Mouse (Mus musculus) c-Kit-positive CD71-positive TER-119-negative erythroid progenitor cells, embryonic 14.5 days (primary cell): ENCODE measurements around the gene Fosl1.

Experiments used
- DNase-seq: peaks from one replicate; pipeline ENCODE4 v3.0.0-alpha.2; 2013; ENCODE audit warnings: low read depth

The Fosl1 gene

GRCm38 (mm10) chr19:5456922-5457745 lies 9.8 kb downstream of the Fosl1 start:
- peak; percentile 87 for DNase-seq

- DNase-seq: no peak
Measured at GRCm38 (mm10) chr19:5457746-5458442, 10.5 kb downstream of the Fosl1 start, which contains the start of gene Ccdc85b. Gene Ccdc85b, minus strand, starts transcription at chr19:5457894.

GRCm38 (mm10) chr19:5459019-5459418 lies 11.7 kb downstream of the Fosl1 start:
- DNase-seq: no peak

- DNase-seq: no peak
Measured at GRCm38 (mm10) chr19:5459896-5460295, 12.5 kb downstream of the Fosl1 start.

GRCm38 (mm10) chr19:5460465-5460911 lies 13.1 kb downstream of the Fosl1 start, which contains the start of gene Fibp:
Gene Fibp, plus strand, starts transcription at chr19:5460615.
- peak; percentile 77 for DNase-seq

GRCm38 (mm10) chr19:5461411-5461810 lies 14.1 kb downstream of the Fosl1 start:
- DNase-seq: no peak

DNA sequence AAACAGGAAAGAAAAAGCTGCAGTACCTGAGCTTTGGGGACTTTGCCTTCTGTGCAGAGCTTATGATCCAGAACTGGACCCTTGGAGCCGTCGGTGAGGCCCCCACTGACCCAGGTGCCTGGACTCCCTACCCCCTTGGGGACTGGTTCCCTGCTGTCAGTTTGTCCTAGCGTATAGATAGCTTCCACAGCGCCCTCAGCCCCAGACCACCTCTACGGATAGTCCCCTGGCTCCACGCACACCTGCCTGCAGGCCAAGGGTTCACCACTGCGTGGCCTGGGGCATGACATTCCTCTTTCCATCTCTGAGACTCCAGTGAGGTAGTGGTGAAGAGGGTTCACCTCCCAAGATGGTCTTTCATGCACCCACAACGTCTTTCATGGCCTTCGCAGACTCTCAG lies 15.9 kb downstream of the Fosl1 start:
- no peak for DNase-seq

DNA sequence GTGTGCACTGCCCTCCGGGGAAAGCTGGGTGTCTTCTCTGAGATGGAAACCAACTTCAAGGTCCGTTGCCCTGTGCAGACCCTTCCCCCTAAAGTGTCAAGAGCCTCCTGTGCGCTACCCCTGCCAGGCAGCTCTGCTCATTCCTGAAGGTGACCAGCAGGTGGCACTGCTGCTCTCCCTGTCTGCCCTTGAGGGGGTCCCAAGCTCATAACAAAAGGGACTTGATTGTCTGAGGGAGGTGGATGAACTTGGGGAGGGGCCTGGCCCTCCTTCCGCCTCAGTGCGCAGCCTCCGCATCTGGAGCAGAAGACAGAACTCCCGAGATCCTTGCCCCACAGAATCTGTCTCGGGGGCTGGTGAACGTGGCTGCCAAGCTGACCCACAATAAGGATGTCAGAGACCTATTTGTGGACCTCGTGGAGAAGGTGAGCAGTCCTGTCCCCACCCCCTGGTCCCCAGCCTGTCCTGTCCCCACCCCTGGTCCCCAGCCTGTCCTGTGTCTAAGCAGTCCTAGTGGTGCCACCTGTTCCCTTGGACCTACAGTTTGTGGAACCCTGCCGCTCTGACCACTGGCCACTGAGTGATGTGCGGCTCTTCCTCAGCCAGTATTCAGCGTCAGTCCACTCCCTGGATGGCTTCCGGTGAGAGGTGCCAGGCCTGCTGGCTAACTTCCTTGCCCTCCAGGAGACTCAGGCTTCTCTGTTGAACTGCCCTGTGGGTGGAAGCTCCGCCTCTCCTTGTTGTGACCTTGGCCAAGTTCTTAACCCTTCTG lies 16.6 kb downstream of the Fosl1 start:
- DNase-seq: no peak

GRCm38 (mm10) chr19:5465037-5465436 lies 17.7 kb downstream of the Fosl1 start:
- no peak for DNase-seq

- no peak for DNase-seq
Measured at GRCm38 (mm10) chr19:5466916-5467500, 19.7 kb downstream of the Fosl1 start.

DNA sequence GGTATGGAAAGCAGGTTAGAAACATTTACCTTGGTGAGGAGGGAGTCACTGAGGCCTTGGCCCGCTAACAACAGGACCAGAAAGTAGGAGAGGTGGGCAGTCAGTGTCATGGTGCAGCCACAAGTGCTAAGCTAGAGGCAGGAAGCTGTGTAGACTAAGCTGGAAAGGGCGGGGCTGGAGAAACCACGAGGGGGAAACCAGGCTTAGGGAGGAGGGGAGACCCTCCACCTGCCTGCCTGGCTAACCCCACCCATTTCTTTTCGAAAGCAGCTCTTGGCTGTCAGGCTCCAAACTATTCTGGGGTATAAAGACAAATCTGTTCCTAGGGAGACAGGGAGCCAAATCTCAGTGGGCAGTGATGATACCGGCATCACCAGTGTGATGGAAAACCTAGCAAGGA lies 21.0 kb downstream of the Fosl1 start, which contains the start of gene Ctsw:
Ctsw (minus strand) TSS at position 134 of the 400 bp plus-strand sequence.
- no peak for DNase-seq

- DNase-seq: no peak
Measured at GRCm38 (mm10) chr19:5471846-5472245, 24.5 kb downstream of the Fosl1 start.

GRCm38 (mm10) chr19:5472857-5473256 lies 25.5 kb downstream of the Fosl1 start:
- DNase-seq: no peak

- peak; percentile 54 for DNase-seq
Measured at GRCm38 (mm10) chr19:5473720-5474119, 26.4 kb downstream of the Fosl1 start, which contains the start of gene Efemp2. Gene Efemp2, plus strand, starts transcription at chr19:5473954.

- DNase-seq: no peak
Measured at GRCm38 (mm10) chr19:5474281-5475068, 27.1 kb downstream of the Fosl1 start.

- no peak for DNase-seq
Measured at GRCm38 (mm10) chr19:5475069-5475714, 27.8 kb downstream of the Fosl1 start.

- no peak for DNase-seq
Measured at GRCm38 (mm10) chr19:5477004-5477667, 29.8 kb downstream of the Fosl1 start.

DNA sequence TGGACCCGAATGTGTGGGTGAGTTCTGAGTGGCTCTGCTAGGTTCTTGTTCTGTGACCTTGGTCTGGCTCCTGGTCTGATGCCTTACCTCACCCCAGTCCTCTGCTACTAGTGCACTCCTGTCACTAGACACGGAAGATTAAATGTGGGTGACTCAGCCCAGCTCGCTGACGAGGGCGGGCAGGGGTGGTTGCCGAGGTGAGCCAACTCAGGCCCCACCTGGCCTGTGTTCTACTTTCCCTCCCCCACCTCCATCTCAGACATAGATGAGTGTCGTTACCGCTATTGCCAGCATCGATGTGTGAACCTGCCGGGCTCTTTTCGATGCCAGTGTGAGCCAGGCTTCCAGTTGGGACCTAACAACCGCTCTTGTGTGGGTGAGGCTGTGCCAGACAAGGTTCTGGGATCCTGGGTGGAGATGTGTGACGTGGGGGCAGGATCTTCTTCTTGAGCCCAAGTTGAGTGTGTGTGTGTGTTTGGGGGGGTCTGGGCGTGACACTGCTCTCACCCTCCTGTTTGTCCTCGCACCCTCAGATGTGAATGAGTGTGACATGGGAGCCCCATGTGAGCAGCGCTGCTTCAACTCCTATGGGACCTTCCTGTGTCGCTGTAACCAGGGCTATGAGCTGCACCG lies 30.4 kb downstream of the Fosl1 start:
- DNase-seq: no peak

- DNase-seq: no peak
Measured at GRCm38 (mm10) chr19:5480016-5480415, 32.7 kb downstream of the Fosl1 start.
